Mouse (Mus musculus) retina, adult 2 months (tissue): ENCODE results near the gene Gm11060.

Source experiments
- DNase-seq: peaks from one replicate; pipeline ENCODE4 v3.0.0-alpha.2; 2012; ENCODE audit warnings: low read depth, low spot score

Gm11060 gene

GRCm38 (mm10) chr2:105091718-105092117 lies at the start of gene Gm11060:
Gm11060 (plus strand) TSS chr2:105092018.
- DNase-seq, result no peak

GRCm38 (mm10) chr2:105043152-105043551 lies 48.7 kb upstream of the Gm11060 start:
- DNase-seq, result no peak

GRCm38 (mm10) chr2:105048301-105048700 lies 43.5 kb upstream of the Gm11060 start:
- DNase-seq, result no peak

GRCm38 (mm10) chr2:105055529-105055928 lies 36.3 kb upstream of the Gm11060 start:
- no peak for DNase-seq

GRCm38 (mm10) chr2:105058577-105059116 lies 33.2 kb upstream of the Gm11060 start:
- no peak for DNase-seq

GRCm38 (mm10) chr2:105062741-105063372 lies 29.0 kb upstream of the Gm11060 start:
- no peak for DNase-seq

- no peak for DNase-seq
These were observed 19.3 kb upstream of the Gm11060 start for GRCm38 (mm10) chr2:105072496-105072895.

- DNase-seq, result no peak
These were observed 17.6 kb upstream of the Gm11060 start for GRCm38 (mm10) chr2:105074196-105074595.

GRCm38 (mm10) chr2:105075809-105076208 lies 16.0 kb upstream of the Gm11060 start:
- DNase-seq, result no peak

- DNase-seq, result no peak
These were observed 14.7 kb upstream of the Gm11060 start for GRCm38 (mm10) chr2:105077151-105077550.

GRCm38 (mm10) chr2:105082256-105082790 lies 9.5 kb upstream of the Gm11060 start:
- DNase-seq, result no peak

- DNase-seq, result no peak
These were observed 7.8 kb upstream of the Gm11060 start for GRCm38 (mm10) chr2:105084035-105084434.

- no peak for DNase-seq
These were observed 5.7 kb upstream of the Gm11060 start for GRCm38 (mm10) chr2:105086081-105086480.

- no peak for DNase-seq
These were observed 3.8 kb upstream of the Gm11060 start for GRCm38 (mm10) chr2:105088005-105088404.

- no peak for DNase-seq
These were observed 2.7 kb upstream of the Gm11060 start for GRCm38 (mm10) chr2:105089083-105089482.

- DNase-seq, result no peak
These were observed 2.0 kb upstream of the Gm11060 start for GRCm38 (mm10) chr2:105089581-105090508.

GRCm38 (mm10) chr2:105090991-105091390 lies 827 bp upstream of the Gm11060 start:
- DNase-seq, result no peak

GRCm38 (mm10) chr2:105097294-105097953 lies 5.6 kb downstream of the Gm11060 start:
- DNase-seq, result no peak

- DNase-seq, result no peak
These were observed 7.6 kb downstream of the Gm11060 start for GRCm38 (mm10) chr2:105099410-105099809.

GRCm38 (mm10) chr2:105100541-105100940 lies 8.7 kb downstream of the Gm11060 start:
- no peak for DNase-seq

- DNase-seq, result peak; percentile 20
These were observed 16.9 kb downstream of the Gm11060 start for GRCm38 (mm10) chr2:105108703-105109158.

- DNase-seq, result no peak
These were observed 22.3 kb downstream of the Gm11060 start for GRCm38 (mm10) chr2:105114074-105114473.
